Mouse (Mus musculus): ENCODE data around the gene Mettl7b. TPM values are rescaled to one million over a fixed set of nuclear protein-coding genes. Genes with fewer than 3 reads are reported as not detected.

Gene Mettl7b
- polyA plus RNA-seq, 1 experiment from 2014 or later: not detected

GRCm38 (mm10) chr10:128980644-128981365, 20.0 kb upstream of the Mettl7b start:
- Histone ChIP-seq H3K27ac (ENCODE audit: low read depth, low read length) (no peak overlapping the region), H3K27me3 (ENCODE audit: control insufficient read depth, insufficient read depth, low read length) (no peaks in the 10 kb centered on the region), H3K4me1 (ENCODE audit: control insufficient read depth, insufficient read depth, low read length) (no peaks in the 10 kb centered on the region), H3K4me3 (ENCODE audit: low read depth, low read length) (no peak overlapping the region), H3K4me2 (ENCODE audit: low read depth, low read length) (no peak overlapping the region), H3K9me3 (ENCODE audit: control insufficient read depth, low read length) (no peaks in the 10 kb centered on the region), H3K36me3 (ENCODE audit: control insufficient read depth, insufficient read depth, low read length) (no peaks in the 10 kb centered on the region), H3K9ac (replicated peaks; ENCODE audit: low read depth, low read length) (no peak overlapping the region)
- 76% methylated on average over 3 of the region's 3 CpGs for WGBS
- ATAC-seq (ENCODE audit: low read depth): no peak

GRCm38 (mm10) chr10:128977522-128978114, 16.8 kb upstream of the Mettl7b start:
- 20% methylated on average over 9 of the region's 9 CpGs for WGBS
- H3K36me3 ChIP-seq (ENCODE audit: control insufficient read depth, insufficient read depth, low read length): no peaks in the 10 kb centered on the region
- no peak overlapping the region for H3K4me2 ChIP-seq (ENCODE audit: low read depth, low read length)
- H3K27ac ChIP-seq (ENCODE audit: low read depth, low read length): no peak overlapping the region
- ATAC-seq (ENCODE audit: low read depth): peak; percentile 88
- no peaks in the 10 kb centered on the region for H3K27me3 ChIP-seq (ENCODE audit: control insufficient read depth, insufficient read depth, low read length)
- no peaks in the 10 kb centered on the region for H3K9me3 ChIP-seq (ENCODE audit: control insufficient read depth, low read length)
- no peaks in the 10 kb centered on the region for H3K4me1 ChIP-seq (ENCODE audit: control insufficient read depth, insufficient read depth, low read length)
- H3K4me3 ChIP-seq (ENCODE audit: low read depth, low read length): no peak overlapping the region
- 0 out of 2 replicates have a peak overlapping the region, but pooled peaks have one; percentile 11 for H3K9ac ChIP-seq (replicated peaks; ENCODE audit: low read depth, low read length)

GRCm38 (mm10) chr10:128976395-128976794, 15.6 kb upstream of the Mettl7b start:
- Histone ChIP-seq H3K9ac (replicated peaks; ENCODE audit: low read depth, low read length) (no peak overlapping the region), H3K36me3 (ENCODE audit: control insufficient read depth, insufficient read depth, low read length) (no peaks in the 10 kb centered on the region), H3K27ac (ENCODE audit: low read depth, low read length) (no peak overlapping the region), H3K9me3 (ENCODE audit: control insufficient read depth, low read length) (no peaks in the 10 kb centered on the region), H3K4me1 (ENCODE audit: control insufficient read depth, insufficient read depth, low read length) (no peaks in the 10 kb centered on the region), H3K27me3 (ENCODE audit: control insufficient read depth, insufficient read depth, low read length) (no peaks in the 10 kb centered on the region), H3K4me2 (ENCODE audit: low read depth, low read length) (no peak overlapping the region), H3K4me3 (ENCODE audit: low read depth, low read length) (no peak overlapping the region)
- WGBS: 58% methylated on average over 3 of the region's 3 CpGs
- no peak for ATAC-seq (ENCODE audit: low read depth)

GRCm38 (mm10) chr10:128972841-128973240, 12.1 kb upstream of the Mettl7b start:
- Histone ChIP-seq H3K36me3 (ENCODE audit: control insufficient read depth, insufficient read depth, low read length) (no peaks in the 10 kb centered on the region), H3K4me1 (ENCODE audit: control insufficient read depth, insufficient read depth, low read length) (no peaks in the 10 kb centered on the region), H3K9me3 (ENCODE audit: control insufficient read depth, low read length) (no peaks in the 10 kb centered on the region), H3K27me3 (ENCODE audit: control insufficient read depth, insufficient read depth, low read length) (no peaks in the 10 kb centered on the region), H3K27ac (ENCODE audit: low read depth, low read length) (no peak overlapping the region), H3K4me2 (ENCODE audit: low read depth, low read length) (no peak overlapping the region), H3K4me3 (ENCODE audit: low read depth, low read length) (no peak overlapping the region), H3K9ac (replicated peaks; ENCODE audit: low read depth, low read length) (no peak overlapping the region)
- no peak for ATAC-seq (ENCODE audit: low read depth)
- WGBS: 80% methylated on average over 4 of the region's 4 CpGs

- H3K27me3 ChIP-seq (ENCODE audit: control insufficient read depth, insufficient read depth, low read length): no peaks in the 10 kb centered on the region
- H3K27ac ChIP-seq (ENCODE audit: low read depth, low read length): no peak overlapping the region
- H3K9ac ChIP-seq (replicated peaks; ENCODE audit: low read depth, low read length): no peak overlapping the region
- no peaks in the 10 kb centered on the region for H3K9me3 ChIP-seq (ENCODE audit: control insufficient read depth, low read length)
- 50% methylated on average over 1 of the region's 1 CpGs for WGBS
- H3K36me3 ChIP-seq (ENCODE audit: control insufficient read depth, insufficient read depth, low read length): no peaks in the 10 kb centered on the region
- H3K4me3 ChIP-seq (ENCODE audit: low read depth, low read length): no peak overlapping the region
- no peaks in the 10 kb centered on the region for H3K4me1 ChIP-seq (ENCODE audit: control insufficient read depth, insufficient read depth, low read length)
- no peak overlapping the region for H3K4me2 ChIP-seq (ENCODE audit: low read depth, low read length)
- ATAC-seq (ENCODE audit: low read depth): no peak
Measured at GRCm38 (mm10) chr10:128970740-128971250, 10.0 kb upstream of the Mettl7b start.

GRCm38 (mm10) chr10:128968341-128968749, 7.6 kb upstream of the Mettl7b start:
- WGBS: 62% methylated on average over 1 of the region's 1 CpGs
- H3K9ac ChIP-seq (replicated peaks; ENCODE audit: low read depth, low read length): no peak overlapping the region
- H3K4me2 ChIP-seq (ENCODE audit: low read depth, low read length): no peak overlapping the region
- H3K9me3 ChIP-seq (ENCODE audit: control insufficient read depth, low read length): no peaks in the 10 kb centered on the region
- H3K36me3 ChIP-seq (ENCODE audit: control insufficient read depth, insufficient read depth, low read length): no peaks in the 10 kb centered on the region
- ATAC-seq (ENCODE audit: low read depth): no peak
- H3K4me1 ChIP-seq (ENCODE audit: control insufficient read depth, insufficient read depth, low read length): no peaks in the 10 kb centered on the region
- H3K27ac ChIP-seq (ENCODE audit: low read depth, low read length): no peak overlapping the region
- no peaks in the 10 kb centered on the region for H3K27me3 ChIP-seq (ENCODE audit: control insufficient read depth, insufficient read depth, low read length)
- H3K4me3 ChIP-seq (ENCODE audit: low read depth, low read length): no peak overlapping the region

GRCm38 (mm10) chr10:128965871-128966270, 5.1 kb upstream of the Mettl7b start:
- Histone ChIP-seq H3K4me2 (ENCODE audit: low read depth, low read length) (no peak overlapping the region), H3K9ac (replicated peaks; ENCODE audit: low read depth, low read length) (no peak overlapping the region), H3K36me3 (ENCODE audit: control insufficient read depth, insufficient read depth, low read length) (no peaks in the 10 kb centered on the region), H3K4me1 (ENCODE audit: control insufficient read depth, insufficient read depth, low read length) (no peaks in the 10 kb centered on the region), H3K9me3 (ENCODE audit: control insufficient read depth, low read length) (no peaks in the 10 kb centered on the region), H3K27me3 (ENCODE audit: control insufficient read depth, insufficient read depth, low read length) (no peaks in the 10 kb centered on the region), H3K4me3 (ENCODE audit: low read depth, low read length) (no peak overlapping the region), H3K27ac (ENCODE audit: low read depth, low read length) (no peak overlapping the region)
- 92% methylated on average over 6 of the region's 6 CpGs for WGBS
- ATAC-seq (ENCODE audit: low read depth): no peak

- Histone ChIP-seq H3K27me3 (ENCODE audit: control insufficient read depth, insufficient read depth, low read length) (no peaks in the 10 kb centered on the region), H3K9ac (replicated peaks; ENCODE audit: low read depth, low read length) (no peak overlapping the region), H3K4me2 (ENCODE audit: low read depth, low read length) (no peak overlapping the region), H3K36me3 (ENCODE audit: control insufficient read depth, insufficient read depth, low read length) (no peaks in the 10 kb centered on the region), H3K4me3 (ENCODE audit: low read depth, low read length) (no peak overlapping the region), H3K9me3 (ENCODE audit: control insufficient read depth, low read length) (no peaks in the 10 kb centered on the region), H3K27ac (ENCODE audit: low read depth, low read length) (no peak overlapping the region), H3K4me1 (ENCODE audit: control insufficient read depth, insufficient read depth, low read length) (no peaks in the 10 kb centered on the region)
- ATAC-seq (ENCODE audit: low read depth): no peak
- 79% methylated on average over 2 of the region's 2 CpGs for WGBS
Measured at GRCm38 (mm10) chr10:128964961-128965360, 4.2 kb upstream of the Mettl7b start.

GRCm38 (mm10) chr10:128960142-128960541, 646 bp downstream of the Mettl7b start:
- no peak for ATAC-seq (ENCODE audit: low read depth)
- WGBS: 83% methylated on average over 4 of the region's 4 CpGs
- H3K36me3 ChIP-seq (ENCODE audit: control insufficient read depth, insufficient read depth, low read length): no peaks in the 10 kb centered on the region
- H3K4me2 ChIP-seq (ENCODE audit: low read depth, low read length): no peak overlapping the region
- no peak overlapping the region for H3K27ac ChIP-seq (ENCODE audit: low read depth, low read length)
- H3K27me3 ChIP-seq (ENCODE audit: control insufficient read depth, insufficient read depth, low read length): no peaks in the 10 kb centered on the region
- H3K9ac ChIP-seq (replicated peaks; ENCODE audit: low read depth, low read length): no peak overlapping the region
- no peaks in the 10 kb centered on the region for H3K9me3 ChIP-seq (ENCODE audit: control insufficient read depth, low read length)
- no peaks in the 10 kb centered on the region for H3K4me1 ChIP-seq (ENCODE audit: control insufficient read depth, insufficient read depth, low read length)
- no peak overlapping the region for H3K4me3 ChIP-seq (ENCODE audit: low read depth, low read length)

All from neural tube, embryonic 14.5 days (tissue).